Mouse (Mus musculus) adrenal gland (tissue): ENCODE measurements around the gene Gm49721.
"Not testable (repeated sequence)": the region's sequence is repeated elsewhere in the genome, so short reads cannot be mapped to it uniquely, and the experiment has no call there.

Experiments used
- intact Hi-C: fragments of 180-260 bp; cut with DNase I; formaldehyde crosslinking; loops from one replicate; pipeline ENCODE4 v1.15.1; 2025
- long read RNA-seq, 2 experiments: library from polyadenylated mRNA; unstranded; transcript quantifications; one replicate each; pipeline ENCODE4 v2.0.0; 2020; ENCODE audit warnings: borderline replicate concordance in 1 of 2; ENCODE audit not compliant: insufficient replicate concordance in 1 of 2

Gm49721 gene
- long read RNA-seq, experiment 1, partial matches to known transcripts = 0 of 3 reads
- long read RNA-seq, experiment 1, other reads (novel, unspliced or antisense) = 3 of 3 reads
- long read RNA-seq, experiment 2, partial matches to known transcripts = 3 of 8 reads
- long read RNA-seq, experiment 2, other reads (novel, unspliced or antisense) = 5 of 8 reads

GRCm38 (mm10) chr17:6978287-6979248, at the start of gene Gm49721:
Gm49721 (plus strand) TSS chr17:6978904.
- intact Hi-C loops = not testable (repeated sequence)

- intact Hi-C loops = not testable (repeated sequence)
These were observed 47.1 kb upstream of the Gm49721 start for GRCm38 (mm10) chr17:6931625-6932024.

- intact Hi-C loops = not testable (repeated sequence)
These were observed 36.1 kb upstream of the Gm49721 start for GRCm38 (mm10) chr17:6942560-6942959.

GRCm38 (mm10) chr17:6947637-6947983, 31.1 kb upstream of the Gm49721 start:
- intact Hi-C loops = not testable (repeated sequence)

GRCm38 (mm10) chr17:6947984-6948768, 30.5 kb upstream of the Gm49721 start, which contains the start of gene Rsph3b:
Rsph3b (minus strand) TSS chr17:6948682.
- intact Hi-C loops = not testable (repeated sequence)

- intact Hi-C loops = not testable (repeated sequence)
These were observed 29.9 kb upstream of the Gm49721 start for GRCm38 (mm10) chr17:6948769-6949228.

- intact Hi-C loops = not testable (repeated sequence)
These were observed 19.8 kb upstream of the Gm49721 start for GRCm38 (mm10) chr17:6958881-6959280.

GRCm38 (mm10) chr17:6959543-6960259, 19.0 kb upstream of the Gm49721 start:
- intact Hi-C loops = not testable (repeated sequence)

GRCm38 (mm10) chr17:6960349-6960748, 18.4 kb upstream of the Gm49721 start:
- intact Hi-C loops = not testable (repeated sequence)

GRCm38 (mm10) chr17:6960776-6961175, 17.9 kb upstream of the Gm49721 start, which contains the start of gene Tagap1:
Tagap1 (minus strand) TSS chr17:6961156.
- intact Hi-C loops = not testable (repeated sequence)

- intact Hi-C loops = not testable (repeated sequence)
These were observed 17.3 kb upstream of the Gm49721 start for GRCm38 (mm10) chr17:6961181-6962000.

GRCm38 (mm10) chr17:6962339-6962738, 16.4 kb upstream of the Gm49721 start:
- intact Hi-C loops = not testable (repeated sequence)

- intact Hi-C loops = not testable (repeated sequence)
These were observed 15.8 kb upstream of the Gm49721 start for GRCm38 (mm10) chr17:6962936-6963335.

GRCm38 (mm10) chr17:6965364-6965763, 13.3 kb upstream of the Gm49721 start:
- intact Hi-C loops = not testable (repeated sequence)

GRCm38 (mm10) chr17:6967673-6968072, 11.0 kb upstream of the Gm49721 start:
- intact Hi-C loops = not testable (repeated sequence)

- intact Hi-C loops = not testable (repeated sequence)
These were observed 8.4 kb upstream of the Gm49721 start, which contains the start of gene Rnaset2b for GRCm38 (mm10) chr17:6970334-6970733. Rnaset2b (plus strand) TSS chr17:6970634.

- intact Hi-C loops = not testable (repeated sequence)
These were observed 7.5 kb upstream of the Gm49721 start for GRCm38 (mm10) chr17:6971238-6971637.

- intact Hi-C loops = not testable (repeated sequence)
These were observed 5.8 kb upstream of the Gm49721 start for GRCm38 (mm10) chr17:6972836-6973396.

- intact Hi-C loops = not testable (repeated sequence)
These were observed 3.7 kb upstream of the Gm49721 start for GRCm38 (mm10) chr17:6974985-6975384.
